ENCODE assay signal across 8 mouse cellular contexts in the genomic region with DNA sequence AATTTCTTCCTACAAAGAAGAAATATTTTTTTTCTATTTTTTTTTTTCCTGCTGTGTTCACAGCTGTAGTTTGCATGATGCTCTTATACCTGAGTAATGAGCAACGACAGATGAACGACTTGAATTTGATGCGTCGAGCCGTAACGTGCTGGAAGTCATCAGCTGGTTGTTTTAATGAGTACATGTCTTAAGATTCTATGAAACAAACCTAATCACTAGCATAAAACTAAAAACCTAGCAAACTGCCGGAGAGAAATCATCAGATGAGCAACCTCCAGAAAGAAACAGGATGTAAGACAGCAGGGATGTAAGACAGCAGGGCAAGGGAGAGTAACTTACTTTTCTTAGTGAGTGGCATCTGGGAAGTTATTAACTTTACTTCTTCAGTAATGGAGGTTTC. TPM values are rescaled to one million over a fixed set of nuclear protein-coding genes. Genes with fewer than 3 reads are reported as not detected.
DNase-seq lines count a peak whose midpoint lies in the region; ATAC-seq and TF ChIP-seq lines count a peak whose summit lies in the region.

No protein-coding gene starts in this region.

- 87% methylated on average over 7 of the region's 7 CpGs for WGBS in hindbrain, embryonic 10.5 days
- 81% methylated on average over 7 of the region's 7 CpGs for WGBS in hindbrain, embryonic 11.5 days
- 75% methylated on average over 7 of the region's 7 CpGs for WGBS in hindbrain, embryonic 15.5 days
- 85% methylated on average over 7 of the region's 7 CpGs for WGBS in midbrain, embryonic 12.5 days

- ATAC-seq in hindbrain, embryonic 11.5 days (ENCODE audit: low FRiP score), result no peak
- no peak for ATAC-seq in hindbrain, embryonic 15.5 days (ENCODE audit: low FRiP score, low read depth)
- no peak for ATAC-seq in midbrain, embryonic 12.5 days (ENCODE audit: low FRiP score, low read depth)
- ATAC-seq in monocyte, adult 5-6 weeks (replicated peaks; ENCODE audit: insufficient number of reproducible peaks, low FRiP score, low TSS enrichment, poor library complexity, severe bottlenecking), result no peak

- H3K9ac ChIP-seq in hindbrain, embryonic 11.5 days (ENCODE audit: low read depth, low read length), result no peak overlapping the region
- no peak overlapping the region for H3K9ac ChIP-seq in hindbrain, embryonic 15.5 days
- H3K9ac ChIP-seq in midbrain, embryonic 12.5 days (replicated peaks), result no peak overlapping the region

- H3K27me3 ChIP-seq in hindbrain, embryonic 10.5 days (ENCODE audit: insufficient read depth, poor library complexity, severe bottlenecking), result no peaks in the 10 kb centered on the region
- H3K27me3 ChIP-seq in hindbrain, embryonic 11.5 days (ENCODE audit: control insufficient read depth, insufficient read depth, low read length), result no peaks in the 10 kb centered on the region
- no peaks in the 10 kb centered on the region for H3K27me3 ChIP-seq in hindbrain, embryonic 15.5 days
- H3K27me3 ChIP-seq in midbrain, embryonic 12.5 days, result no peaks in the 10 kb centered on the region

- H3K36me3 ChIP-seq in hindbrain, embryonic 10.5 days, result no peaks in the 10 kb centered on the region
- H3K36me3 ChIP-seq in hindbrain, embryonic 11.5 days (ENCODE audit: control insufficient read depth, insufficient read depth, low read length), result no peaks in the 10 kb centered on the region
- H3K36me3 ChIP-seq in hindbrain, embryonic 15.5 days, result no peaks in the 10 kb centered on the region
- H3K36me3 ChIP-seq in midbrain, embryonic 12.5 days, result no peaks in the 10 kb centered on the region

- no peak for TF ChIP-seq CTCF in cortical plate, adult 2 months (IDR thresholded peaks at IDR 0.05; ENCODE audit: extremely low read depth, insufficient read depth, low read length)

- H3K4me2 ChIP-seq in hindbrain, embryonic 11.5 days (replicated peaks; ENCODE audit: low read depth, low read length), result no peak overlapping the region
- H3K4me2 ChIP-seq in hindbrain, embryonic 15.5 days, result peak overlapping the region; percentile 68
- 0 out of 2 replicates have a peak overlapping the region, but pooled peaks have one; percentile 63 for H3K4me2 ChIP-seq in midbrain, embryonic 12.5 days (replicated peaks)

- no peak for TF ChIP-seq POLR2A in cortical plate, adult 2 months (IDR thresholded peaks at IDR 0.05; ENCODE audit: extremely low read depth, insufficient read depth, low read length)

- peak overlapping the region; percentile 71 for H3K4me3 ChIP-seq in hindbrain, embryonic 10.5 days
- no peak overlapping the region for H3K4me3 ChIP-seq in hindbrain, embryonic 11.5 days (ENCODE audit: low read depth, low read length)
- H3K4me3 ChIP-seq in cortical plate, adult 2 months (ENCODE audit: insufficient read depth, low read length), result peak overlapping the region; percentile 64; the same call in 1 of the 2 replicates
- H3K4me3 ChIP-seq in hindbrain, embryonic 15.5 days, result 0 out of 2 replicates have a peak overlapping the region, but pooled peaks have one; percentile 92
- no peak overlapping the region for H3K4me3 ChIP-seq in midbrain, embryonic 12.5 days

- H3K4me1 ChIP-seq in hindbrain, embryonic 10.5 days (replicated peaks), result peaks cover 22% of the 10 kb centered on the region
- H3K4me1 ChIP-seq in hindbrain, embryonic 11.5 days (replicated peaks; ENCODE audit: control insufficient read depth, insufficient read depth, low read length), result no peaks in the 10 kb centered on the region
- peaks cover 3% of the 10 kb centered on the region; the same call in 1 of the 2 replicates for H3K4me1 ChIP-seq in cortical plate, adult 2 months (ENCODE audit: control insufficient read depth, insufficient read depth, low read length)
- peaks cover 19% of the 10 kb centered on the region for H3K4me1 ChIP-seq in hindbrain, embryonic 15.5 days (replicated peaks)
- peaks cover 5% of the 10 kb centered on the region; the same call in 1 of the 2 replicates for H3K4me1 ChIP-seq in midbrain, embryonic 12.5 days

- no peak overlapping the region for H3K27ac ChIP-seq in hindbrain, embryonic 10.5 days
- no peak overlapping the region for H3K27ac ChIP-seq in hindbrain, embryonic 11.5 days (ENCODE audit: low read depth, low read length)
- H3K27ac ChIP-seq in cortical plate, adult 2 months (ENCODE audit: insufficient read depth, low read length), result no peak overlapping the region
- H3K27ac ChIP-seq in hindbrain, embryonic 15.5 days (replicated peaks), result no peak overlapping the region
- no peak overlapping the region for H3K27ac ChIP-seq in midbrain, embryonic 12.5 days (replicated peaks)

- no peak for DNase-seq in hindbrain, embryonic 10.5 days (ENCODE audit: low spot score)
- DNase-seq in hindbrain, embryonic 11.5 days (ENCODE audit: low spot score), result no peak
- DNase-seq in right cerebral cortex, adult 18-20 months, result no peak
- no peak for DNase-seq in cerebellum, postnatal 36 days

- no peaks in the 10 kb centered on the region for H3K9me3 ChIP-seq in hindbrain, embryonic 10.5 days
- H3K9me3 ChIP-seq in hindbrain, embryonic 11.5 days (ENCODE audit: control insufficient read depth, low read length), result no peaks in the 10 kb centered on the region
- H3K9me3 ChIP-seq in hindbrain, embryonic 15.5 days, result no peaks in the 10 kb centered on the region
- H3K9me3 ChIP-seq in midbrain, embryonic 12.5 days, result no peaks in the 10 kb centered on the region

RNA-seq across cellular contexts. Expression of a gene that starts 1.4 kb away (rescaled TPM):
- 26.9 and 27.2 TPM in 2 replicates for polyA plus RNA-seq in hindbrain, embryonic 10.5 days (2016; fragmentation: Nextera tagmentation; extraction: Ambion mirVana)
- polyA plus RNA-seq in hindbrain, embryonic 11.5 days (2014; fragmentation: Nextera tagmentation; extraction: Ambion mirVana), result 34.0 and 35.5 TPM in 2 replicates
- 35.3 and 37.7 TPM in 2 replicates for polyA plus RNA-seq in cortical plate, adult 2 months (2012; rRNA removed)
- polyA plus RNA-seq in hindbrain, embryonic 15.5 days (2015; fragmentation: Nextera tagmentation; extraction: Ambion mirVana), result 83.3 and 89.4 TPM in 2 replicates
- polyA plus RNA-seq in midbrain, embryonic 12.5 days (2016; fragmentation: Nextera tagmentation; extraction: Ambion mirVana), result 25.4 and 31.4 TPM in 2 replicates
- 36.6 to 53.6 TPM (median 40.8 TPM) in 3 replicates for total RNA-seq in monocyte, adult 5-6 weeks (2017)

Comparison
In these comparisons a context has a peak if more than half of its experiments do, and no peak if none do; other contexts are left out.
1. H3K4me3 ChIP-seq: peak in hindbrain, embryonic 10.5 days (single experiment), cortical plate, adult 2 months (single experiment) and hindbrain, embryonic 15.5 days (single experiment); none in hindbrain, embryonic 11.5 days (single experiment) and midbrain, embryonic 12.5 days (single experiment).